Mouse (Mus musculus): ENCODE measurements around the gene Gtf2h5. TPM values are rescaled to one million over a fixed set of nuclear protein-coding genes. Genes with fewer than 3 reads are reported as not detected.

Gtf2h5 gene
- polyA plus RNA-seq, 1 experiment: 2.5 TPM

DNA sequence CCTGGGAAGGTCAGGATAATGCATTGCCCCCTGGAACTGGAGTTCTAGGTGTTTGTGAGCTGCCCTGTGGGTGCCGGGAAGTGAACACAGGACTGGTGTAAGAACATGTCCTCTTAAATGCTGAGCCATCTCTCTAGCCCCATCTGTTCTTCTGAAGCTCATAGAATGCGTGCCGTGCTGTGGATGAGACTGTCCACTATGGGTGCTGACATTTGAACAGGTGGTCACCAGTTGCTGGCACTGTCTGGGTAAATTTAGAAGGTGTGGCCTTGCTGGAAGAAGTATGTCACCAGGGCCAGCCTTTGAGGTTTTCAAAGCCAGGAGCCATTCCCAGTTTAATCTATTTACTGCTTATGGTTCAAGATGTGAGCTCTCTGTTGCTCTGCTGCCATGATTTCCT lies 22.7 kb downstream of the Gtf2h5 start:
- no peak for TF ChIP-seq GATA1 (IDR thresholded peaks at IDR 0.05; ENCODE audit: low read length)

DNA sequence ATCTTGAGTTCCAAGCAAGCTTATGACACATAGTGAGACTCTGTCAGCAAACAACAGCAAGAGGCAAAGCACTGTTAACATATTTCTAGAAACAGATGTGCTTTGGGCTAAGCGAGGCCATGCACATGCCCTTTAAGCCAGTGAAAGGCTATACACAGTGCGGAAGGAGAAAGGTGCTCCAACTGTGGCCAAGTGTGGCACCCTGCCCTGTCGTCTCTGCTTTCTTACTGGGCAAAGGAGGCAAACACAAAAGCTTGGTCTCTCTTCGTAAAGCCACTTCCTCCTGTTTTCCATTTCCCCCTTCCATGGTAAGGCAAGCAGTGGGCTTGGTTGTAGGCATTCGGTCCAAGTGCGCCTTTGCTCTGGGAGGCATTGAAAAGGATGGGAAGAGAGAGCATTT lies 24.0 kb downstream of the Gtf2h5 start:
- TF ChIP-seq GATA1 (IDR thresholded peaks at IDR 0.05; ENCODE audit: low read length): no peak

DNA sequence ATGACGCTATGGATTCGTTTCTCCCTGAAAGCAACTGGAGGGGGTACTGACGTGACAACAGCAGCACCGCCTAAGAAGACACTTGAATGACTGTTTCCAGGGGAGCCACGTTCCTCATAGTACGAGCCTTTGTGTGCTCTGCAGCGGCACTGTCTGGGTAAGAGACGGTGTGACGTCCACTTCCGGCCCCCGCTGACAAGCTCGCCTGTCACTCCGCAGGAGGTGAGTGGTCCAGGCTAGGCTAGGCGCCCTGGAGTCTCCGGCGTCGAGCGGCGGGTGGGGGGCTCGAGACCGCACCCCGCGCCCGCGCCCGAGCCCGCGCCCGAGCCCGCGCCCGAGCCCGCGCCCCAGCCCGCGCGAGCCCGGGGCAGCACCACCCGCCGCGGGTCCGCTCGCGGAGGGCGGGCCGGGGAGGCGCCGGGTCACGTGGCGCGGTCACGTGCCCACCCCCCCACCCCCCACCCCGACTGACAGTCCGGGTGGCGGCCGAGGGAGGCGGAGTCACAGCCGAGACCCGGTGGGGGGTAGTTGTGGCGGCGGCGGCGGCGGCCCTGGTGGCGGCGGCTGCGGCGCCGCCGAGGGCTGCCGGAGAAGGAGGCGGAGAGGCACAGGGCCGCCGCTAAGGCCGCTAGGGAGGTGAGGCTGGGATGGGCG lies 26.9 kb downstream of the Gtf2h5 start, which contains the start of gene Tulp4:
Gene Tulp4, plus strand, starts transcription at position 77 of the 654 bp plus-strand sequence.
- no peak for TF ChIP-seq GATA1 (IDR thresholded peaks at IDR 0.05; ENCODE audit: low read length)

DNA sequence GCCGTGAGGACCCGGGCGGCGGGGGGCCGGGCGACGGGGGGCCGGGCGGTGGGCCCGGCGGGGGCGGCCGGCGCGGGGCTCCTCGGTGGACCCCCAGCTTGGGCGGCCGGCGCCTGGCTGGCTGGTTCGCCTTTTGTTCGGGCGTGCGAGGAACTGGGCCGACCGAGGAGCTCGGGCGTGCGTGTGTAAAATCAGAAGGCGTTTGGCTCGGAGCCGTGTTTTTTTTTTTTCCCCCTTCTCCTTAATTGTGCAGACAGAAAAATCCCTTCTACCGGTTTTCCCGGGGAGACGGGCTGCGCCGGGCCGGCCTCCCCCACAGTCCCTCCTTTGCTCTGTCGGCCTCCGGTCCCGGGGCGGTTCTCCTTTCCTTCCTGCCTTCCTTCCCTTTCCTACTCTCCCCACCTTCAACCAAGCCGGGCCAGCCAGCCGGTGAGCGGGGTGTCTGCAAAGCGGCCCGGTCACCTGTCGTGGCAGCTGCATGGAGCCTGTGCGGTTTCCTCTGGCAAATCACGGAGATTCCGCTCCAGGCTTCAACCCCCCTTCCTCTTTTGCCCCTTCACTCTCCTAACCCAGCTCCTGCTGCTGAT lies 27.5 kb downstream of the Gtf2h5 start:
- no peak for TF ChIP-seq GATA1 (IDR thresholded peaks at IDR 0.05; ENCODE audit: low read length)

GRCm38 (mm10) chr17:6108175-6108574 lies 28.6 kb downstream of the Gtf2h5 start:
- no peak for TF ChIP-seq GATA1 (IDR thresholded peaks at IDR 0.05; ENCODE audit: low read length)

DNA sequence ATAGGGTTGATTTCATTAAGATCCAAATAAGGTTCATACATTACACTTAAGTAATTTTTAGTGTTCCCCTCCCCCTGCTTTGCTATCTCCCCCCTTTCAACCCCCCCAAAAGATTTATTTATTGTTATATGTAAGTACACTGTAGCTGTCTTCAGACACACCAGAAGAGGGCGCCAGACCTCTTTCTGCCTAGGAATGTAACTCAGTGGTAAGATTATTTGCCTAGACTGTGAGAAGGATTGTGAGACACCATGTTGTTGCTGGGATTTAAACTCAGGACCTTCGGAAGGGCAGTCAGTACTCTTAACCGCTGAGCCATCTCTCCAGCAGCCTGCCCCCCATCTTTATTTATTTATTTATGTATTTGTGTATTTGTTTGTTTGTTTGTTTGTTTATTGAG lies 31.4 kb downstream of the Gtf2h5 start:
- TF ChIP-seq GATA1 (IDR thresholded peaks at IDR 0.05; ENCODE audit: low read length): no peak

- no peak for TF ChIP-seq GATA1 (IDR thresholded peaks at IDR 0.05; ENCODE audit: low read length)
Measured at GRCm38 (mm10) chr17:6113653-6114052, 34.1 kb downstream of the Gtf2h5 start.

DNA sequence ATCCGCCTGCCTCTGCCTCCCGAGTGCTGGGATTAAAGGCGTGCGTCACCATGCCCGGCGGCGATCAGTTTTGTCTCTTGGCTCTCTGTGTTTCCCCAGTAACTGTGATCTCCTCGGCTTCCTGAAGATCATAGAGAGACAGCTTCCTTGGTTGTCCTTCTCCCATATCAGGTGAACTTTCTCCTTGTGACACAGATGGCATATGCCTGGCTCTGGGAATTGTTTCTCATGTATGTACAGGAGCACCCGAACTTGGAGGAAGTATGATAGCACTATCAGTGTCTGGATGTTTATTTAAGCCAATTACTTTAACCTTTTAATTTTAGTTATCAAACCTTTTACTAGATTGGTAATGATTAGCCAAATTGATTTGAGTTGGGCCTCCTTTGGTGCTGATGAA lies 35.5 kb downstream of the Gtf2h5 start:
- no peak for TF ChIP-seq GATA1 (IDR thresholded peaks at IDR 0.05; ENCODE audit: low read length)

DNA sequence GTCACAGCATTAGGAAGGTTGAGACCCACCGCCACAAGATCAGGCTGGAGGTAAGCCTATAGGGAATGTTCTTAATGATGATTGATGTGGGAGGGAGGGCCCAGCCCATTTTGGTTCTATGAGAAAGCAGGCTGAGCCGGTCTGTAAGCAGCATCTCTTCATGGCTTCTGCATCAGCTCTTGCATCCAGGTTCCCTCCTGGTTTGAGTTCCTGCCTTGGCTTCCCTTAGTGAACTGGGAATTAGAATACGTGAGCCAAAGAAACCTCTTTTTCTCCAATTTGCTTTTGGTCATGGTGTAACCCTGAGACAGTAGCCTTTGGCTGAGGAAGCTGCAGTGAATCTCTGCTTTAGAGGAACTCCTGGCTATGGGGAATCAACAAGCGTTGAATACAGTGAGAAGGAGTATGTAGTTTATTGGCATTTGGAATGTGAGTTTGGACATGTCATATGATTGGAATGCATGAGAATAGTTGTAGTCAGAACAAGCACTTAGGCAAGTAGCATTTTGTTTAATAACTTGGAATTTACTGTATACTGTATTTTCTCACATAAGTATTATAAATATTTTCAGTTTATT lies 37.7 kb downstream of the Gtf2h5 start:
- no peak for TF ChIP-seq GATA1 (IDR thresholded peaks at IDR 0.05; ENCODE audit: low read length)

- no peak for TF ChIP-seq GATA1 (IDR thresholded peaks at IDR 0.05; ENCODE audit: low read length)
Measured at GRCm38 (mm10) chr17:6117917-6118316, 38.3 kb downstream of the Gtf2h5 start.

GRCm38 (mm10) chr17:6118861-6119260 lies 39.3 kb downstream of the Gtf2h5 start:
- no peak for TF ChIP-seq GATA1 (IDR thresholded peaks at IDR 0.05; ENCODE audit: low read length)

DNA sequence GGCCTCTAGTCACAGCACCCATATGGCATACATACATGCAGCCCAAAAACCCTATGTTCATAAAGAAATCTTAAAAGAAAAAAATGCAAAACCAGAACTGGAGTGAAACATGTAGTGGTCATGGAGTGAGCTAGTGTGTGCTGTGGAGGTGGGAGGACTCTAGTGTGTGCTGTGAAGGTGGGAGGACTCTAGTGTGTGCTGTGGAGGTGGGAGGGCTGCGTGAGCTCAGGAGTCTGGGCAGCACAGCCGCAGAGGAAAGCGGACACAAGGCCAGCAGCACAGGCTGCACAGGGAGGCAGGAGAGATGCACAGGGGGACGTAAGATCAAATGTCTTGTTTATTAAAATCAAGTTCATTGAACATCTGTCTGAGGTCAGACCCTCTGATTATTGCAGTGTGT lies 44.2 kb downstream of the Gtf2h5 start:
- TF ChIP-seq GATA1 (IDR thresholded peaks at IDR 0.05; ENCODE audit: low read length): no peak

GRCm38 (mm10) chr17:6125441-6125840 lies 45.9 kb downstream of the Gtf2h5 start:
- TF ChIP-seq GATA1 (IDR thresholded peaks at IDR 0.05; ENCODE audit: low read length): no peak

- TF ChIP-seq GATA1 (IDR thresholded peaks at IDR 0.05; ENCODE audit: low read length): no peak
Measured at GRCm38 (mm10) chr17:6128039-6128438, 48.5 kb downstream of the Gtf2h5 start.

GRCm38 (mm10) chr17:6129361-6129760 lies 49.8 kb downstream of the Gtf2h5 start:
- no peak for TF ChIP-seq GATA1 (IDR thresholded peaks at IDR 0.05; ENCODE audit: low read length)

DNA sequence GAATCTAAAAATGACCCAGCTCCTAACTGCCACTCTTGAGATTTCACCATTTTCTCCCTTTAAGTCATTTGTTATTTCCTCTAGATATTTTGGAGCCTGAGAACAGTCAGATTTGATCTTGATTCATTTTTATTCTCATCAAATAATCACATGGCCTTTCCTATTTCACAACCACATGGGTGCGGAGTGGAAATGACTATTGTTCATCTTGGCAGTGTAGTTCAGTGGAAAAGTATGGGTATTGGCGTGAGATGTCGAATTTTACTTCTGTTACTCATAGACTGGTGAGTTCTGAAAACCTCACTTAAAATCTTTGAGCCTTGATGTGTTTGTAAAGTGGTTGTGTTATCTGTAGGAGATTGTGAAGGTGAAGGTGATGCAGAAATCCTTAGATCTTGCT lies 51.5 kb downstream of the Gtf2h5 start:
- TF ChIP-seq GATA1 (IDR thresholded peaks at IDR 0.05; ENCODE audit: low read length): no peak

Other genes with a start within 250 kb of the Gtf2h5 start
- gene Snx9, start 238.5 kb upstream of the Gtf2h5 start, polyA plus RNA-seq (2012): 30.6 and 35.8 TPM in 2 replicates
- not detected in 2 replicates for gene Synj2, start 138.5 kb upstream of the Gtf2h5 start, polyA plus RNA-seq (2012)
- gene Serac1, start within 50 bp of the Gtf2h5 start, polyA plus RNA-seq (2012): 5.3 and 7.4 TPM in 2 replicates
- gene Tulp4, start 26.7 kb downstream of the Gtf2h5 start, polyA plus RNA-seq (2012): 16.4 and 19.8 TPM in 2 replicates
- gene Tmem181a, start 177.1 kb downstream of the Gtf2h5 start, polyA plus RNA-seq (2012): not detected in 2 replicates
- gene Dynlt1a, start 237.7 kb downstream of the Gtf2h5 start, polyA plus RNA-seq (2012): 0.95 and 1.0 TPM in 2 replicates